Mouse (Mus musculus) hindbrain, embryonic 15.5 days (tissue): ENCODE measurements at regions not wholly inside any gene's neighbourhood (a gene's known extent, or its start where the extent isn't known, plus 50 kb on each side); places are given as distances from the start of the nearest gene placed in this dataset.

Source experiments
- ATAC-seq: fragments of 200-750 bp; cut with Nextera tagmentation; 2 replicates; pipeline ENCODE4 v1.8.0; 2017; ENCODE audit warnings: low read depth, moderate number of reproducible peaks, moderate TSS enrichment; ENCODE audit not compliant: low FRiP score
- H3K27ac ChIP-seq: fragments of 300-500 bp; sonication (generic); replicated peaks from 2 replicates; pipeline ENCODE4 v1.5.1; 2015; ENCODE audit warnings: mild to moderate bottlenecking, inconsistent platforms
- H3K27me3 ChIP-seq: fragments of 300-500 bp; sonication (generic); 2 replicates; pipeline ENCODE4 v1.6.1; 2015; ENCODE audit warnings: control low read depth, inconsistent platforms
- H3K36me3 ChIP-seq: fragments of 300-500 bp; sonication (generic); 2 replicates; pipeline ENCODE4 v1.6.1; 2015; ENCODE audit warnings: control low read depth, inconsistent platforms
- H3K4me1 ChIP-seq: fragments of 300-500 bp; sonication (generic); replicated peaks from 2 replicates; pipeline ENCODE4 v1.6.1; 2015; ENCODE audit warnings: control low read depth, inconsistent platforms
- H3K4me2 ChIP-seq: fragments of 300-500 bp; sonication (generic); 2 replicates; pipeline ENCODE4 v1.6.1; 2015; ENCODE audit warnings: moderate library complexity, mild to moderate bottlenecking, inconsistent platforms
- H3K4me3 ChIP-seq: fragments of 300-500 bp; sonication (generic); 2 replicates; pipeline ENCODE4 v1.5.1; 2015; ENCODE audit warnings: mild to moderate bottlenecking, inconsistent platforms
- H3K9ac ChIP-seq: fragments of 300-500 bp; sonication (generic); 2 replicates; pipeline ENCODE4 v1.6.1; 2015; ENCODE audit warnings: inconsistent platforms
- H3K9me3 ChIP-seq: fragments of 300-500 bp; sonication (generic); 2 replicates; pipeline ENCODE4 v1.6.1; 2016; ENCODE audit warnings: control low read depth, inconsistent platforms
- WGBS: fragments of 180-500 bp; shearing (Covaris S2); methylation state at CpG from one replicate; pipeline ENCODE4 v1.1.7; 2015; 5-methylcytosine and 5-hydroxymethylcytosine counted together

DNA sequence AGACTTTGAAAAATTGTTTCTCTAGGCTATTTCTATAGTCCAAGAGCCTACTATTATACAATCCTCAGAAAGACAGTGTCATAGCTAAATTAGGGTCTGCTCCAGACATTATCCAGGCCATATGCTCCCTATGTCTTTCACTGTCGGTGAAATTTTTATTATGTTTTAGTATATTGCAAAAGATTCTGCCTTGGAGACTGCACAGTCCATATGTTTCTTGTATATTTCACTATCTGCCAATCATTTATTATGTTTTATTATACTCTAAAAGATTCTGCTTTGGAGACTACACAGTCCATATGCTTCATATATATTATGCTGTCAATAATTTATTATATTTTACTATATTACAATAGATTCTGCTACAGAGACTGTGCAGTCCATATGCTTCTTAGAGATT lies 564.3 kb upstream of the 4931417E11Rik start:
- ATAC-seq = no peak
- H3K9me3 ChIP-seq = no peaks in the 10 kb centered on the region
- no peak overlapping the region for H3K9ac ChIP-seq
- H3K36me3 ChIP-seq = no peaks in the 10 kb centered on the region
- no peaks in the 10 kb centered on the region for H3K4me1 ChIP-seq
- H3K27me3 ChIP-seq = no peaks in the 10 kb centered on the region
- no peak overlapping the region for H3K4me2 ChIP-seq
- WGBS = 78% methylated on average over 1 of the region's 1 CpGs
- no peak overlapping the region for H3K4me3 ChIP-seq
- H3K27ac ChIP-seq = no peak overlapping the region

GRCm38 (mm10) chr6:74017107-74017506 lies 547.6 kb upstream of the 4931417E11Rik start:
- no peak for ATAC-seq
- Histone ChIP-seq H3K27me3 (no peaks in the 10 kb centered on the region), H3K4me2 (no peak overlapping the region), H3K36me3 (no peaks in the 10 kb centered on the region), H3K9ac (no peak overlapping the region), H3K4me1 (no peaks in the 10 kb centered on the region), H3K9me3 (no peaks in the 10 kb centered on the region), H3K27ac (no peak overlapping the region), H3K4me3 (no peak overlapping the region)
- 45% methylated on average over 3 of the region's 3 CpGs for WGBS

DNA sequence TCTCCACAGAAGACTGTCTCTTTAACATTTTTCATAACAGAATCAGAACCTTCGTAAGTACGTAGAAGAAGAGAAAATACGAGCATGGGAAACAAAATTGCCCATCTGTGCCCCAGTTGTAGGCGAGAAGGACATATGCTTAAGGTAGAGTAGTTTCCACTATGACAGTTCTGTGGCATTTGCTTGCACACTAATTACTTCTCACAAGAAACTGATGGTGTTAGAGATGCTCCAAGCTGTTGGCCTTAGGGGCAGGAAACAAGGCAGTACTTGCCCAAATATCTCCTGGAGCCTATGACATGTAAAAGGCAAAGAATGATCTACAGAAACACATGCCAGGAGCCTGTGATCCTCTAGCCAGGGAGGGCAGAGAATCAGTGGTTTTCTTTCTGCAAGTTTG lies 512.3 kb upstream of the 4931417E11Rik start:
- ATAC-seq = no peak
- H3K27me3 ChIP-seq = no peaks in the 10 kb centered on the region
- H3K4me2 ChIP-seq = no peak overlapping the region
- no peaks in the 10 kb centered on the region for H3K36me3 ChIP-seq
- H3K9me3 ChIP-seq = no peaks in the 10 kb centered on the region
- 80% methylated on average over 4 of the region's 4 CpGs for WGBS
- H3K27ac ChIP-seq = no peak overlapping the region
- no peak overlapping the region for H3K4me3 ChIP-seq
- H3K4me1 ChIP-seq = no peaks in the 10 kb centered on the region
- no peak overlapping the region for H3K9ac ChIP-seq

GRCm38 (mm10) chr6:73949934-73950293 lies 480.4 kb upstream of the 4931417E11Rik start:
- Histone ChIP-seq H3K27me3 (no peaks in the 10 kb centered on the region), H3K27ac (no peak overlapping the region), H3K9me3 (no peaks in the 10 kb centered on the region), H3K4me3 (no peak overlapping the region), H3K4me2 (no peak overlapping the region), H3K36me3 (no peaks in the 10 kb centered on the region), H3K9ac (no peak overlapping the region), H3K4me1 (peaks cover 9% of the 10 kb centered on the region)
- ATAC-seq = no peak

- Histone ChIP-seq H3K27me3 (no peaks in the 10 kb centered on the region), H3K9ac (no peak overlapping the region), H3K27ac (no peak overlapping the region), H3K4me3 (no peak overlapping the region), H3K4me1 (peaks cover 9% of the 10 kb centered on the region), H3K4me2 (no peak overlapping the region), H3K36me3 (no peaks in the 10 kb centered on the region), H3K9me3 (no peaks in the 10 kb centered on the region)
- WGBS = 46% methylated on average over 5 of the region's 5 CpGs
- no peak for ATAC-seq
Measured at GRCm38 (mm10) chr6:73949121-73949933, 479.9 kb upstream of the 4931417E11Rik start.

GRCm38 (mm10) chr6:73913426-73914404 lies 444.2 kb upstream of the 4931417E11Rik start:
- Histone ChIP-seq H3K4me1 (no peaks in the 10 kb centered on the region), H3K9me3 (no peaks in the 10 kb centered on the region), H3K27ac (peak overlapping the region; percentile 25; the same call in 1 of the 2 replicates), H3K4me3 (no peak overlapping the region), H3K9ac (no peak overlapping the region), H3K4me2 (no peak overlapping the region), H3K27me3 (no peaks in the 10 kb centered on the region), H3K36me3 (no peaks in the 10 kb centered on the region)
- WGBS = 39% methylated on average over 2 of the region's 2 CpGs
- peak; percentile 89 for ATAC-seq

- Histone ChIP-seq H3K9me3 (no peaks in the 10 kb centered on the region), H3K4me2 (no peak overlapping the region), H3K27me3 (no peaks in the 10 kb centered on the region), H3K4me3 (no peak overlapping the region), H3K36me3 (no peaks in the 10 kb centered on the region), H3K9ac (no peak overlapping the region), H3K4me1 (no peaks in the 10 kb centered on the region), H3K27ac (no peak overlapping the region)
- 62% methylated on average over 1 of the region's 1 CpGs for WGBS
- ATAC-seq = no peak
Measured at GRCm38 (mm10) chr6:73889144-73889795, 419.8 kb upstream of the 4931417E11Rik start.

DNA sequence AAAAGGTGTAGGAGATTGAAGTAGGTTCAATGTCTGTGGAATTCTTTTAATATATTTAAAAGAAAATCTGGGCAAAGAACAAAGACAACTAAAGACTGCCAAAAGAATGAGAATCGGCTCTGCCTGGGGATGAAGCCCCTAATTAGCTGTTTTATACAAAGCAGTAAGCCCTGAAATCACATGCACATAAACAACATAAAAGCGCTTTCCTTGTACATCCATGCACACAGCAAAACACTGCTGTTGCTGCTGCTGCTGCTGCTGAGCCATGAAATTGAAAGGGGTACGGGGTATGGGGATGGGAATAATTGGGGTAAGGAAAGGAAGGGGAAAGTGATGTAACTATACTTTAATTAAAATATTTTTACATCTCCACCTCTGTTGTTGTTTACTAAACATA lies 409.2 kb upstream of the 4931417E11Rik start:
- H3K4me3 ChIP-seq = no peak overlapping the region
- no peak overlapping the region for H3K9ac ChIP-seq
- no peaks in the 10 kb centered on the region for H3K4me1 ChIP-seq
- 72% methylated on average over 3 of the region's 3 CpGs for WGBS
- H3K9me3 ChIP-seq = no peaks in the 10 kb centered on the region
- H3K36me3 ChIP-seq = no peaks in the 10 kb centered on the region
- H3K27ac ChIP-seq = no peak overlapping the region
- H3K27me3 ChIP-seq = no peaks in the 10 kb centered on the region
- no peak for ATAC-seq
- no peak overlapping the region for H3K4me2 ChIP-seq

- Histone ChIP-seq H3K9ac (no peak overlapping the region), H3K4me2 (no peak overlapping the region), H3K36me3 (no peaks in the 10 kb centered on the region), H3K27ac (no peak overlapping the region), H3K4me3 (no peak overlapping the region), H3K9me3 (no peaks in the 10 kb centered on the region), H3K27me3 (no peaks in the 10 kb centered on the region), H3K4me1 (no peaks in the 10 kb centered on the region)
- no peak for ATAC-seq
Measured at GRCm38 (mm10) chr6:73868683-73869082, 399.2 kb upstream of the 4931417E11Rik start.
